Mouse (Mus musculus): ENCODE results near the gene Trp53tg5. TPM values are rescaled to one million over a fixed set of nuclear protein-coding genes. Genes with fewer than 3 reads are reported as not detected.

Trp53tg5 gene
- total RNA-seq, 2 experiments from 2014 or later: not detected

DNA sequence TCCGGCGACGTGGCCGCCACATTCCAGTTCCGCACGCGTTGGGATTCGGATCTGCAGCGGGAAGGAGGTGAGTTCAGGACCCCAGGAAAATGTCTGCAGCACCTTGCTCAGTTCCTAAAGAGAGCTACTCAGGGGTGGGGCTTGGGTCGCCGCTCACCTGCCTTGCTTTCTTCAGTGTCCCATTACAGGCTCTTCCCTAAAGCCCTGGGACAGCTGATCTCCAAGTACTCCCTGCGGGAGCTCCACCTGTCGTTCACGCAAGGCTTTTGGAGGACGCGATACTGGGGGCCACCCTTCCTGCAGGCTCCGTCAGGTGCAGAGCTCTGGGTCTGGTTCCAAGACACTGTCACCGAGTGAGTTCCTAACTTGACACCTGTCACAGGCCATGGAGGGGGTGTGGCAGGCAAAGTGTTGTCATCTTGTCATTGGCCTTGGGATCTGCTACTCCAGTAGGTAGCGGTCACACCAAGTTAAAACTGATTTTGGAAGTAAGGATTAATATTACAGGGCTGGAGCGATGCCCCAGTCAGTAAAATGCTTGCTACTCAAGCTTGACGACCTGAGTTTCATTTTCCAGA lies 24.3 kb upstream of the Trp53tg5 start:
- no peak for DNase-seq (ENCODE audit: extremely low spot score in 1 of 2, low spot score in 2 of 2)
- intact Hi-C loops (cut with DNase I): no loop called here

DNA sequence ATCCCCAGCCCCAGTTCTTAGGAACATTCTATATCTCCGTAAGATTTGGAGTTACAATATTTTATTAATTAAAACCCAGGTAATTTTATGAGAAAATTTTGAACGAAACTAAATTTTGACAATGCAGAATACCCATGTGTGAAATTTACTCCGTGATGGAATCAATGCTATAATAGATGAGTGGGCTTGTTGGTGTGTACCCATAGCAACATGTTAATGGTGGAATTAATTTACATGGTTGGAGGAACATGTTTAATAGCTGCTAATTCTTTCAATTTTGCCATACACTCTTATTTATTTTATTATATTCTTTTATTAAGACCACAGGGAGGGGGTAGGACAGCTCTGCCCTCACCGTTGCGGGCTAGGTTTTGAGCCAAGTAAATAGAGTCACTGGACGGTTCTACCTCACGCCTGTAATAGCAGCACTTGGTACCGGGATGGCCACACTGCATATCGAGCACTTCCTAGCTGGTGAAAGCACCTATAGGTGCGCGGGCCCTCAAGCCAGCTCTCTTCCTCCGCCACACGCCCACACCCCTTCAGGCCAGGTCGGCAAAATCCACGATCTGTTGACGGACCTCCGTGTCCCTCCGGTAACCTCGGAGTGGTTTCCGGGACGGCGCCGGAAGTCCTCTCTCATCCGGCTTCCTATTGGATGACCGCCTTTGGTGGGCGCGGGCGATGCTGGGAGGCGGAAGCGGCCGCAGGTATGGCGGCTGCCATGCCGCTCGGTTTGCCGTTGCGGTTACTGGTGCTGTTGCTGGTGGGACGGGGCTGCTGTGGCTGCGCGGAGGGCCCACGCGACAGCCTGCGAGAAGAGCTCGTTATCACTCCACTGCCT lies 23.5 kb upstream of the Trp53tg5 start, which contains the start of gene Pigt:
Gene Pigt (plus strand): TSS at position 674 of the 844 bp plus-strand sequence.
- peak; percentile 81 to 92 for DNase-seq (ENCODE audit: extremely low spot score in 1 of 2, low spot score in 2 of 2)
- intact Hi-C loops (cut with DNase I): no loop called here

DNA sequence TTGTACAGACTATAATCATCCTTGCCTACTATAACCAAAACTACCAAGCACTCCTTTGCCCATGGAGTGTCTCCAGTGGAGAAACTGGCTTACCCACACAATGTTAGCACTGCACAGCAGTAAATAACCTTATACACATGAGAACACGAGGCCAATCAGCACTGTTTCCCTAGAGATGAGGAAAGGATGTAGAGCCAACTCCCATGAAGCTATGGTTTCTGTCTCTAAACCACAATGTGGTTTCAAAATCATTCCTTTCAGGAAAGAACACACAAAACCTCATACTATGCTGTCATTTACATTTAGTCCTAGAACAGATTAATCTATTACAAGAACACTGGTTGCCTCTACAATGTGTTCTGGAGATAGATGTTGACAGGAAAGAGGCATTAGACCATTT lies 22.8 kb upstream of the Trp53tg5 start:
- DNase-seq (ENCODE audit: extremely low spot score in 1 of 2, low spot score in 2 of 2): no peak
- intact Hi-C loops (cut with DNase I): no loop called here

DNA sequence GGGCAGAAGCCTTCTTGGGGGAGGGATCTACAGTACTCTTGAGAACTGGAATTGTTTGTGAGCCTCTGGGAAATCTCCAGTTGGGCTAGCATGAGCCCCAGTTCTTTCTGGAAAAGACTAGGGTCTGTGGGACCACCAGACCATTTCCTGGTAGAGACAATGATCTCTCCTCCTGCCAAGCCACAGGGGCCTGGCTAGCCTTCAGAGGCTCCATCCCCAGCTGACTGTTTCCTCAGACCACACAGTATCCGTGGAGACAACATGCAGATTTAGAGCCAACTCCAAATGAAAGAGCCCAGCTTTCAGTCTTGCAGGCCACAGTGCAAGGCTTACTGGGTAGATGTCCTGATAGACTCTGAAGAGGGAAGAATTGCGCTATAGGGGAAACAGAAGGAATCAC lies 20.6 kb upstream of the Trp53tg5 start:
- intact Hi-C loops (cut with DNase I): no loop called here
- DNase-seq (ENCODE audit: extremely low spot score in 1 of 2, low spot score in 2 of 2): peak in 1 of 2 experiments; percentile 30

DNA sequence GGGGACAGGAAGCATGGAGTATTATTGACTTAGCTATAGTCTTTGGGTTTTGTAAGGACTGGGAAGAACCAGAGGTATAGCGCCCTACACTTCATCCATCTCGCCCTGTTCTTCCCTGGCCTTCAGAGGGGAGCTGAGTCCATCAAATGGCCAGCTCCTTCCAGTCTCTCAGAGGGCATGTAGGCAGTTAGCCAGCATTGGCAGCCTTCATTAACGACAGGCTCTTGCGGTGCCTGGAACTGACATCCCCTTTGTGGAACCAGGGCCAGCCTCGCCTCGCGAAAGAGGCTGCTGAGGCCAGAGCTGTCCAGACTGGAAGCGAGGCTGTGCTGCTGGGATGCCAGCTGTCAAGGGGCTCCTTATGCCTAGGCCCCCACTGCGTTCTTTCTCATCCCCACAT lies 14.3 kb upstream of the Trp53tg5 start:
- DNase-seq (ENCODE audit: extremely low spot score in 1 of 2, low spot score in 2 of 2): peak in 1 of 2 experiments; percentile 51
- intact Hi-C loops (cut with DNase I): no loop called here

DNA sequence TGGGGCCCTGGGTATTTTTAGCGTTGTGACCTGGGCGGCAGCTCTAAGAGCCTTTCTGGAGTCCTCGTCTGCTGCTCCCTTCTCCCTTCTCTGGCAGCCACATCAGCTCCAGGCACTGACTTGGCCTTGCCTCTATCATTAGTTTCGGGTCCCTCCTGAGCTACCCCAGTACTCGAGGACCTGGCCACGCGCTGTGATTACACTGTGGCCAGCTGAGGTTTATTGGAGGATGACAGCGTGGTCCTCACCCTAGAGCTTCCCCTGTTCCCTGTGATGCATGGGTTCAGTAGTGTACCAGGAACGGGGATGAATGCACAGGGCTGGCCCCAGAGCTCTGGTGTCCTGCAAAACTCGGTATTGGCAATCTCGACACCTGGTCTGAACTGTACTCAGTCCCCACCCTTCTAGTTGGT lies 13.6 kb upstream of the Trp53tg5 start:
- DNase-seq (ENCODE audit: extremely low spot score in 1 of 2, low spot score in 2 of 2): no peak
- intact Hi-C loops (cut with DNase I): no loop called here

DNA sequence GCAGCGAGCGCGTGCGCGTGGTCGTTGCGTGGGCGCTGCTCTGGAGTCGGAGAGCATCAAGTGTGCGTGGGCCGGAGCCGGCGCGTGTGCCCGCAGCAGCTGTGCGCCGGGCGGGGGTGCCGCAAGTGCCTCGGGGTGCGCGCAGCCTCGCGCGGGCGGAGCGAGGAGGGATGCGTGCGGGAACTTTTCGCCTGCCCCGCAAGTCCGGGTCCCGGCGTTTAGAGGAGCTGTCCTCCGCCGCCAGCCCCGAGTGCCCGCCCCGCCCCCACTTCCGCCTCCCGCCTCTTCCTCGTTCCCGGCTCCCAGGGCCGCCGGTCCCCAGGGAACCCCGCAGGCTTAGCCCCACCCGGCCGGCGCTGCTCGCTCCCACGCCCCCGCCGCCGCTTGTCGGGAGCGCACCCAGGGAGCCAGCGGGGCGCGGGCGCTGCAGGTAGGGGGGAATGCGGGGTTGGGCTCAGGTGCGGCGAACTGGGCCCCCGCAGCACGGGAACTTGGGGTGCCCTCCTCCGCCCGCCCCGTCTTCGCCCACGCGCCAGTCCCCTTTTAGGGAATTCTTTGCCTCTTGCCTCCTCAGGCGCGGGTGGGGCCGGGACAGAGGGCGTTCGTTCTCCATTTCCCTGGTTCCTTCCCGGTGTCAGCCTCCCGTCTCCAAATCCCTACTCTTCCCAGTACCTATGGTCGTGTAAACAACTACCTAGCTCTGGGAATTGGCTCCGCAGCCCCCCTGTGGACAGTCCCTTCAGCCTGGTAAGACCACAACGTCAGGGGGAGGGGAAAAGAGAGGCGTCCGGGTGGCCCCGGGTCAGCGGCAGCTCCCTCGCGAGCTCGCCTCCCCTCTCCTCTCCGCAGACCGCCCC lies 13.0 kb upstream of the Trp53tg5 start:
- intact Hi-C loops (cut with DNase I): no loop called here

DNA sequence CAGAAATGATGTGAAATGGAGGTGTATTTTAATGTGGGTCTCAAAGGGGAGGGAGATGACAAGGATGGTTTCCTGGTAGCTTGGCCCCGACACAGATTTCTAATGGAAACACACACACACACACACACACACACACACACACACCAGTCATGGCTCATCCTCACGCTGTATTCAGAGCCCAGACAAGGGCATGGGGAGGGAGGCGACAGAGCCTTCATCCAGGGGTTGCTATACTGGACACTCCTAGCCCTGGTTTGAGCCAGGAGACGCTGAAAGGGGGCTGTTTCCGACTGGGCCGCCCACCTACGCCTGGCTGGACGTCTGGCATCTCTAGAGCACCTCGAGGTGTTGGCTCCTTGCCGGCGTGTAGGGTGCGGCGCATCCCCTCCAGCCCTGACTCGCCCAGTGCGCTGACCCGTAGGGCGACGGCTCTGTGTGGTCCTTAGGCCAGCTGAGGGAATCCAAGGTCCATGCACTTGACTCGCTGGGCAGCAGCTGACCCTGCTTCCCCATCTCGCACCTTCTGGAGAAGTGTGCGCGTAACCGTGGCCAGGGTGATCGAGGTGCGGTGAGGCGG lies 12.2 kb upstream of the Trp53tg5 start, which contains the start of gene Dbndd2:
Gene Dbndd2 (plus strand): TSS at position 426 of the 577 bp plus-strand sequence.
- intact Hi-C loops (cut with DNase I): no loop called here
- DNase-seq (ENCODE audit: extremely low spot score in 1 of 2, low spot score in 2 of 2): no peak

More for the DNA sequence above, 13.0 kb upstream of the Trp53tg5 start:
- peak; percentile 66 to 85 for DNase-seq (ENCODE audit: extremely low spot score in 1 of 2, low spot score in 2 of 2)

DNA sequence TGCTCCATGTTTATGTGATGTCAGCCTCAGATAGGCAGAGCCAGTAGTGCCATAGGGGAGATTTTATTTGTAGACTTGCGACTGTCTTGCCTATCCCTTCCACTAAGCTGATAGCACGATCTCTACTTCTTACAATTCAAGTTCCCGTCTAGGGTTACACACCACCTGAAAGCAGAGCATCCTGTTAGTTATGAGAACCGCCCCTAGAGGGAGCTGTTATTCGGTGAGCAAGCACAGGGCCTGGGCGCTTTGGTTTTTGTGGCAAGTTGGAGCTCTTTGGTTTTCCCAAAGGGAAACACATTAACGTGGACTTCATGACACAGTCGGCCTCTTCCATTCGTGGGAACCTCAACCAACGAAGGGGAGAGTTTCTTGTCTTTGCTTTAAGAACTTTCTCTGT lies 3.3 kb downstream of the Trp53tg5 start:
- DNase-seq (ENCODE audit: extremely low spot score in 1 of 2, low spot score in 2 of 2): peak in 1 of 2 experiments; percentile 67
- intact Hi-C loops (cut with DNase I): loop anchor here (10.0 kb wide), 1 partner anchor 95 kb away; the partner anchor contains the start of gene Wfdc2

DNA sequence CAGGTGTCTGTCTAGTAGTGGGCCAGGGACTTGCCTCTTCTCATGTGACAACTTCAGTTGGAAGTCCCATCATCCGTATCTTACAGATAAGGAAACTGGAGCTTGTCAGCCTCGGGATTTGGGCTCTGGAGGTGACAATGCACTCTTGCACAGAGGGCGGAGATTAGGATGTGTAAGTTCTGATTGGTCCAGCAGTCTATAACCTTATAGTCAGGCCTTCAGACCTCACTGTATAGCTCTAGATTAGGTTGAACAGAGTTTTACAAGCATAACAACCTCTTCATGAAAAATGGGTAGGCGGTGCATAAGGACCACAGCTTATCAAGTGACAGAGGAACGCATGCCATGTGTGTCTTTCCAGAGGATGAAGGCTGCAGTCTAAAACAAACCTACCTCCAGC lies 6.7 kb downstream of the Trp53tg5 start:
- no peak for DNase-seq (ENCODE audit: extremely low spot score in 1 of 2, low spot score in 2 of 2)
- intact Hi-C loops (cut with DNase I): no loop called here

DNA sequence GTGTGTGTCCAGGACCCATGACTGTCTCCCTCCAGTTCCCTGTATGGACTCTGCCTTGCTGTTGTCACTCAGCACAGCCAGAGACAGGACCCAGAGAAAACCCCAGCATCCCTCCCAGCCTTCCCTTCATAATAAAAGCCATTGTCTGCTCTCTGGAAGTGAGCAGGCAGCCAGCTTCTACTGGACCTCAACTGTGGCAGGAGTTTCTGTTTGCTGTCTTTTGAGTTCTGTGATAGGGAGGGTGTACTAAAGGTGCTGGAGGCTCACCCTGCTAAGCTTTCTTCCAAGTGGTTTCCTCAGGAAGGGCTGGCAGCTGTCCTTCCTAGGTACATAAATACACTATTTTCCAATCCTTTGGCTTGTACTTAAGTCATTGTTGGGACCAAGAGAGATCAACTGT lies 8.4 kb downstream of the Trp53tg5 start:
- DNase-seq (ENCODE audit: extremely low spot score in 1 of 2, low spot score in 2 of 2): no peak
- intact Hi-C loops (cut with DNase I): no loop called here

DNA sequence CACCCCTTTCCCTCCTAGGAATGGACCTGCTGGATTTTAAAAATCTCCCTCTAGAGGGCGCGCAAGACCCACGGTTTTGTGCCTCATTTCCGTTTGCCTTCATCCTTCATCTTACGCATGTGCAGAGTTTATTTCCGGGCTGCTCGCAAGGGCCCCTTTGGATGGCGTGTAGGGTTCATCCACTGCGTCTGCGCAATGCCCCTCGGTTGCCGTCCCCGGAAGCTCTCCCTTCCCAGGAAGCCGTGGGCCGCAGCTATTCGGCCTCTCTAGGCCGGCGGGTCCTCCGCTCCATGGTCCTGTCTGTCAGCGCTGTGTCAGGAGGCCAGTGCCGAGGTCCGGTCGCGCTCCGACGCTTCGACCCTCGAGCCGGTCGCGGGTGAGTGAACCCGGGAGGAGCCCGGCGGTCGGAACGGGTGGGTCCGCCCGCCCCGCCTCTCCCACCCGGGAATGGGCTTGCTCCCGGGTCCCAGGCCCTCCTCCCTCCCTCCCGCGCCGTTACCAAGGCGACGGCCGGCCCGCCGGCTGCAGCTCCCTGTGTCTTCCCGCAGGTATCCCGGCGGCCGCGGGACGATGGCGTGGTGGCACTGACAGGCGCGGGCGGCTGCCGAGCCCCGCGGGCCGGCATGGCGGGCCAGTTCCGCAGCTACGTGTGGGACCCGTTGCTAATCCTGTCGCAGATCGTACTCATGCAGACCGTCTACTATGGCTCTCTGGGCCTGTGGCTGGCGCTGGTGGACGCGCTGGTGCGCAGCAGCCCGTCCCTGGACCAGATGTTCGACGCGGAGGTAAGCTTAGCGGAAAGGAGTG lies 12.6 kb downstream of the Trp53tg5 start, which contains the start of gene Gm20458:
Gene Gm20458 (plus strand): TSS at position 223 of the 807 bp plus-strand sequence.
- intact Hi-C loops (cut with DNase I): no loop called here
- DNase-seq (ENCODE audit: extremely low spot score in 1 of 2, low spot score in 2 of 2): peak; percentile 97

DNA sequence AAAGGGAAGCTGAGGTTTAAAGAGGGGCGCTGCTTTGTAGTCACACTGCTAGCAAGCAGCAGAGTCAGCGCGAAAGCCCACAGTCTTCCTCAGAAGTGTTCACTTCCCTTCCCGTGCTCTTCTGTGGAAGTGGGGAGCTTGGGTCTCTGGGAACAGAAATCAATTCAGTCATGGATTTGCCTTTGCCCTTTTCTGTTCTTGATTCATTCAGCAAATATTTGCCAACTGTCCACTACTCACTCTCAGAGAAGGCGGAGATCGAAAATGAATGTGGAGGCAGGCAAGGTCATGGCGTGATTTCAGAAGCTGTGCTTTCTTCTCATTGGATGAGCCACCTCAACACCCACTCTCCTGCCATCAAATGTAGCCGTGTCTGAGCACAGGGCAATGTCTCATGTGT lies 15.0 kb downstream of the Trp53tg5 start:
- DNase-seq (ENCODE audit: extremely low spot score in 1 of 2, low spot score in 2 of 2): no peak
- intact Hi-C loops (cut with DNase I): no loop called here

DNA sequence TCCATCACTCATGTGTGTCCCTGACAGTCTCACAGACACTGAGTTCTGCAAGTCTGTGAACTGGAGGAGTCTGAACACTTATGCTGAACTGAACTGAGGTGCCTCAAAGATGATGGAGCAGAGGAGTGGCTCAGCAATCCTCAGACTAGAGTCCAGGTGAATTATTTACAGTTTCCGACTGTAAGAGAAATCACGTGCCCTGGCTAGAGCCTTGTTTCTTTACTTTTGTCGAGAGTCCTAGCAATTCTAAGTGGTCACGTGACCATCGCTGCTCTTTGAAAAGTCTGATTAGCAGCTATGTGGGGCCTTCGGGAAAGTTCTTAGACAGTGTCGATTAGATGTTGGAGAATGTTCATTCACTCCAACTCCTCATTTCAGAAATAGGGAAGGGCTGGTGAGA lies 15.6 kb downstream of the Trp53tg5 start:
- no peak for DNase-seq (ENCODE audit: extremely low spot score in 1 of 2, low spot score in 2 of 2)
- intact Hi-C loops (cut with DNase I): no loop called here

DNA sequence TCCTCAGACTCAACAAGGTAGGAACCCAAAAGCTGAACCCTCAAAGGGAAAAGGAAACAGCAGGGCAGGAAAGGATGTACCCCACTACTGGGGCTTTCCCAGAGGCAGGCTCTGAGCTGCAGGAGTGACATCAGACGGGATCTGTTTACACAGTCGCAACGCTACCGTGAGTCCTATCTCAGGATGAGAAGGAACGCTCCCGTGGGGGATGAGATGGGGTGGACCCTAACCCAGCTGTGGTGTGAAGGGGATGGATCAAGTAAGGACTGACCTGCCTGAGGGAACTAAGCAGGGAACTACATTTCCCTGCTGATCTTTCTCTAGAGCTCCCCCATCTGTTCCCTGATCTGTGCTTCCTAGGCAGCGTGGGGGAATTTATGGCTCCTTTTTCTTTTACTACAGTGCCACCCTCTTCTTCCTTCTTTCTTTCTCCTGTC lies 16.6 kb downstream of the Trp53tg5 start, which contains the start of gene Sys1:
Gene Sys1 (plus strand): TSS at position 101 of the 437 bp plus-strand sequence.
- intact Hi-C loops (cut with DNase I): no loop called here
- peak in 1 of 2 experiments; percentile 40 for DNase-seq (ENCODE audit: extremely low spot score in 1 of 2, low spot score in 2 of 2)

DNA sequence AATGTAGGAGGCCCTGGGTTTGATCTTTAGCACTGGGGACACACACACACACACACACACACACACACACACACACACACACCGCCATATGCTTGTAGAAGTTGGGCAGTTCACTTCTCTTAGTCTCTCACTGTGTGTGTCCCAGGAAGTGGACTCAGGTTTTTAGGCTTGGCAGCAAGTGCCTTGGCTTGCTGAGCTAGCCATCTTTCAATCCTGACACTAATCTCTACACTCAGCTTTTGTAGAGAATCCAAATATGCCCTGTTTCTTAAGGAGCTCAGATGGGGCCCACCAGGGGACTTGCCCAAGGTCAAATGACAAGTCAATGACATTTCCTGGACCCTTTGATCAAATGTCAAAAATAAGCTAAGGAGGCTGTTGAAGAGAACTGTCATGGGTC lies 17.1 kb downstream of the Trp53tg5 start:
- no peak for DNase-seq (ENCODE audit: extremely low spot score in 1 of 2, low spot score in 2 of 2)
- intact Hi-C loops (cut with DNase I): no loop called here

DNA sequence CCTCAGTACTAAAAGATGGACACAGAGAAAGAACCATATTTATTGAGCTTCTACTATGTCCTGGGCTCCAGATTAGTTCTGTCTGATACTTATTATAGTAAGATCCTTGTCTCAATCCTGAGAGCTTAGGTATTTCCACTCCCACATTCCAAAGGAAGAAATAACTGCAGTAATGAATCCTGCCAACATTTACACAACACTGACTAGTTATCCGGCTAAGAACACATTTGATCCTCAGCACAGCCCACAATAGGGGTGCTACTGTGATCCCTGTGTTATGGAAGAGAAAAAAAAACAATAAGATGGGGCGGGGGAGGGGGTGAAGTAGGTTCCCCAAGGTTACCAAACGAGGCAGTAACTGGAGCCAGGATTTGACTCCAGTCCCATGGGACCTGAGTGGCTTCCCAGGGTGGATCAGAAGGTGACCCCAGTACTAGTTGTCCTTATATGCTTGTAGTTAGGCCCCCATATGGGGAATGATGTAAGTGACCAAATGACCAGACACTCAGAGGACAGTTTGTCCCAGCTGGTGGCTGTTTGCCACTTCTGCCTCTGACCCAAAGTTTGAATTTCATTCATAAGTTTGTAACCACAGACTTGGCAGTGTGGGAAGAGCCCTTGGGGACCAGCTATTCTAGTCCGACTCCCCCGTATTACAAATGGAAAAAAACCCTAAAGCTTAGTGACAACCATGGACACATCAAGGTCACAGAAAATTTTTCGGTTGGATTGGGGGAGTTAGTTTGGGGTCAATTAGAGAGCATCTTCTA lies 17.9 kb downstream of the Trp53tg5 start:
- intact Hi-C loops (cut with DNase I): loop anchor here (2.0 kb wide), 1 partner anchor 39 kb away; no protein-coding TSS in a partner anchor

More for the DNA sequence above, 17.9 kb downstream of the Trp53tg5 start:
- DNase-seq (ENCODE audit: extremely low spot score in 1 of 2, low spot score in 2 of 2): no peak
